In genomic region chr12:105911556-105911955, GRCm38 (mm10) we compare ENCODE assay signal across 16 mouse cellular contexts.
A peak's percentile ranks its signal among the peaks of the same experiment; 100 is the strongest.
DNase-seq lines count a peak whose midpoint lies in the region; ATAC-seq and TF ChIP-seq lines count a peak whose summit lies in the region.
"Had no signal": no experiment of that assay in that cellular context is flagged by ENCODE, and none has a peak within 500 bp of the region (broad histone marks: within the 10 kb centered on the region; RNA-seq: fewer than 3 reads in every experiment).

No protein-coding gene starts in this region.

- 43% methylated on average over 9 of the region's 9 CpGs for WGBS in embryonic facial prominence, embryonic 10.5 days
- WGBS in embryonic facial prominence, embryonic 14.5 days: 24% methylated on average over 9 of the region's 9 CpGs
- 17% methylated on average over 9 of the region's 9 CpGs for WGBS in limb, embryonic 14.5 days
- 65% methylated on average over 9 of the region's 9 CpGs for WGBS in hindbrain, embryonic 12.5 days

- no peak overlapping the region; the same call in none of the 2 replicates for H3K27ac ChIP-seq in embryonic facial prominence, embryonic 10.5 days (replicated peaks)
- H3K27ac ChIP-seq in embryonic facial prominence, embryonic 14.5 days (replicated peaks; ENCODE audit: low read depth, low read length): no peak overlapping the region
- no peak overlapping the region for H3K27ac ChIP-seq in limb, embryonic 14.5 days (replicated peaks; ENCODE audit: low read depth, low read length)
- no peak overlapping the region for H3K27ac ChIP-seq in hindbrain, embryonic 12.5 days
- H3K27ac ChIP-seq: forebrain, embryonic 15.5 days; hindbrain, embryonic 10.5 days; hindbrain, embryonic 15.5 days had no signal

- peaks cover 14% of the 10 kb centered on the region; the same call in 1 of the 2 replicates for H3K27me3 ChIP-seq in embryonic facial prominence, embryonic 10.5 days (replicated peaks; ENCODE audit: low read depth, poor library complexity, severe bottlenecking)
- no peaks in the 10 kb centered on the region for H3K27me3 ChIP-seq in embryonic facial prominence, embryonic 14.5 days (replicated peaks; ENCODE audit: control insufficient read depth, insufficient read depth, low read length)
- H3K27me3 ChIP-seq in limb, embryonic 14.5 days (ENCODE audit: control insufficient read depth, insufficient read depth, low read length): no peaks in the 10 kb centered on the region
- H3K27me3 ChIP-seq in hindbrain, embryonic 12.5 days: no peaks in the 10 kb centered on the region
- H3K27me3 ChIP-seq: forebrain, embryonic 15.5 days; heart, embryonic 12.5 days; hindbrain, embryonic 15.5 days had no signal

- DNase-seq in embryo, embryonic 10.5 days (ENCODE audit: low spot score): peak; percentile 30
- no peak for DNase-seq in embryo, embryonic 10 days (ENCODE audit: low spot score)
- peak; percentile 52 for DNase-seq in embryonic facial prominence, embryonic 10.5 days (ENCODE audit: low spot score)
- DNase-seq in embryonic facial prominence, embryonic 14.5 days (ENCODE audit: low spot score): peak; percentile 86
- DNase-seq in limb, embryonic 14.5 days (ENCODE audit: low spot score): peak; percentile 67
- DNase-seq: adrenal gland, postnatal 10 days; cerebellum, adult 11 months; cerebellum, adult 8-10 months; cerebellum, postnatal 14 days; gastrocnemius, postnatal 14 days had no signal

- H3K9ac ChIP-seq in embryonic facial prominence, embryonic 14.5 days (ENCODE audit: low read depth, low read length): no peak overlapping the region
- no peak overlapping the region for H3K9ac ChIP-seq in limb, embryonic 14.5 days (ENCODE audit: low read depth, low read length, severe bottlenecking)
- no peak overlapping the region for H3K9ac ChIP-seq in hindbrain, embryonic 12.5 days
- H3K9ac ChIP-seq: forebrain, embryonic 15.5 days; heart, embryonic 12.5 days; hindbrain, embryonic 15.5 days had no signal

- no peak overlapping the region for H3K4me2 ChIP-seq in embryonic facial prominence, embryonic 14.5 days (ENCODE audit: low read depth, low read length)
- no peak overlapping the region for H3K4me2 ChIP-seq in limb, embryonic 14.5 days (replicated peaks; ENCODE audit: low read depth, low read length, severe bottlenecking)
- H3K4me2 ChIP-seq in hindbrain, embryonic 12.5 days (replicated peaks): no peak overlapping the region
- H3K4me2 ChIP-seq: forebrain, embryonic 15.5 days; heart, embryonic 12.5 days; hindbrain, embryonic 15.5 days had no signal

- H3K4me3 ChIP-seq in embryonic facial prominence, embryonic 10.5 days: no peak overlapping the region
- H3K4me3 ChIP-seq in embryonic facial prominence, embryonic 14.5 days (ENCODE audit: low read depth, low read length): no peak overlapping the region
- no peak overlapping the region for H3K4me3 ChIP-seq in limb, embryonic 14.5 days (replicated peaks; ENCODE audit: low read length)
- no peak overlapping the region for H3K4me3 ChIP-seq in hindbrain, embryonic 12.5 days
- H3K4me3 ChIP-seq: forebrain, embryonic 15.5 days; heart, embryonic 12.5 days; hindbrain, embryonic 10.5 days; hindbrain, embryonic 15.5 days had no signal

- H3K36me3 ChIP-seq in embryonic facial prominence, embryonic 10.5 days (replicated peaks): no peaks in the 10 kb centered on the region
- no peaks in the 10 kb centered on the region for H3K36me3 ChIP-seq in embryonic facial prominence, embryonic 14.5 days (ENCODE audit: control insufficient read depth, insufficient read depth, low read length)
- H3K36me3 ChIP-seq in limb, embryonic 14.5 days (ENCODE audit: control insufficient read depth, insufficient read depth, low read length): no peaks in the 10 kb centered on the region
- H3K36me3 ChIP-seq in hindbrain, embryonic 12.5 days: no peaks in the 10 kb centered on the region
- H3K36me3 ChIP-seq: forebrain, embryonic 15.5 days; heart, embryonic 12.5 days; hindbrain, embryonic 10.5 days; hindbrain, embryonic 15.5 days had no signal

- ATAC-seq in embryonic facial prominence, embryonic 14.5 days (ENCODE audit: low read depth): 0 out of 2 replicates have a peak, but pooled peaks have one; percentile 37
- peak; percentile 15; the same call in 1 of the 2 replicates for ATAC-seq in limb, embryonic 14.5 days (ENCODE audit: low FRiP score, low read depth)
- no peak for ATAC-seq in hindbrain, embryonic 12.5 days (ENCODE audit: low FRiP score)
- ATAC-seq in granulocyte monocyte progenitor cell, adult 5-6 weeks (replicated peaks; ENCODE audit: poor library complexity, severe bottlenecking): no peak
- ATAC-seq: forebrain, embryonic 15.5 days had no signal

- H3K4me1 ChIP-seq in embryonic facial prominence, embryonic 10.5 days: peaks cover 36% of the 10 kb centered on the region
- peaks cover 5% of the 10 kb centered on the region; the same call in 1 of the 2 replicates for H3K4me1 ChIP-seq in embryonic facial prominence, embryonic 14.5 days (ENCODE audit: control insufficient read depth, insufficient read depth, low read length)
- H3K4me1 ChIP-seq in limb, embryonic 14.5 days (ENCODE audit: control insufficient read depth, insufficient read depth, low read length): peaks cover 6% of the 10 kb centered on the region; the same call in 1 of the 2 replicates
- H3K4me1 ChIP-seq in hindbrain, embryonic 12.5 days: peaks cover 6% of the 10 kb centered on the region
- H3K4me1 ChIP-seq: hindbrain, embryonic 15.5 days had no signal

- no peak for TF ChIP-seq POLR2A in limb, embryonic 14.5 days (IDR thresholded peaks at IDR 0.05; ENCODE audit: borderline replicate concordance, extremely low read depth, insufficient read depth, insufficient read length)

- H3K9me3 ChIP-seq in embryonic facial prominence, embryonic 10.5 days: no peaks in the 10 kb centered on the region
- H3K9me3 ChIP-seq in embryonic facial prominence, embryonic 14.5 days (ENCODE audit: control insufficient read depth, low read length): no peaks in the 10 kb centered on the region
- no peaks in the 10 kb centered on the region for H3K9me3 ChIP-seq in limb, embryonic 14.5 days (ENCODE audit: control insufficient read depth, low read length)
- no peaks in the 10 kb centered on the region for H3K9me3 ChIP-seq in hindbrain, embryonic 12.5 days (replicated peaks)
- H3K9me3 ChIP-seq: forebrain, embryonic 15.5 days; heart, embryonic 12.5 days; hindbrain, embryonic 10.5 days; hindbrain, embryonic 15.5 days had no signal

Comparison
In these comparisons a context has a peak if more than half of its experiments do, and no peak if none do; other contexts are left out.
1. ATAC-seq: peak in embryonic facial prominence, embryonic 14.5 days (single experiment) and limb, embryonic 14.5 days (single experiment); none in hindbrain, embryonic 12.5 days (single experiment) and granulocyte monocyte progenitor cell, adult 5-6 weeks (single experiment).